Mouse (Mus musculus) kidney, postnatal 4 days (tissue): ENCODE measurements around the gene Adamtsl4.

Experiments used
- DNase-seq, 2 experiments: peaks; one replicate each; pipeline ENCODE4 v3.0.0; 2021; ENCODE audit warnings: mixed read lengths in 2 of 2

Gene Adamtsl4

DNA sequence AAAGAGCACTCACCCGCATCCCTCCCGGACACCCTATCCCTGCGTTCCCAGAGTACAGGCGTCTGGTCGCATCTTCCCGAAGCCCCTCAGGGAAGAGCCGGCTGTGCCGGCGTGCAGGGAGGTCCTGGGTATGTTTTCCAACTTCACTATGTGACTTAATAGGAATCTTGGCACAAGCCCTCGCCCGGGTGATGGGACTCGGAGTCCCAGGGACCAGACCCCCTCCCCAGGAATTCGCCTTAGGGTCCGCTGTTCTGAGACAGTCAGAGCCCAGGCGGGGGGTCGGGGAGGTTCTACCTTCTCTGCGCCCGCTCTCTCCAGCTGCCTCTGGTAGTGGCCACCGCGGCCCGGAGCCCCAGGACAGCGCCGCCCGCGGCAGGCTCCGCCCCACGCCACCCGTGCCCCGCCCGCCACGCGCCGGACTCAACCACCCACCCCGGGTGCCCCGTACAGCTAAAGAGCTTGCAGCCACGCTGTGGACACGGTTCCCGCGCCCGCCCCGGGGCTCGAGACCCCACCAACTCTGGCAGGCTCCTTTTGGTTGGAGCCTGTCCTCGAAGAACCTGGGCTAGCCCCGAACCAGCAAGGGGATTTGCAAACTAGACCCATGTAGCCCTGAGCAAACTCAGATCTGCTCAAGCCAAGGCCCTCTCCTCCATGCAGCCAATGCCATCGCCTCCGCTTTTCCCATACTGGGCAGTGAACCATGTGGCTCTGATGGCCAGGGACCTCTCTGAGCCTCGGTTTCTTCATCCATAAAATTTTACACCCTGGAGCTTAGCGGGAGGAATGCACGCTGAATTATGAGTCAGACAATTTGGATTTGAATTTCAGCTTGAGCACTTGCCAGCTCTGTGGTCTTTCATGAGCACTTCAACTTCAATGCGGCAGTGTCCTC is at the start of gene Adamtsl4:
TSS of gene Adamtsl4 (minus strand) at position 394 of the 898 bp plus-strand sequence.
- peak; percentile 75 to 84 for DNase-seq

DNA sequence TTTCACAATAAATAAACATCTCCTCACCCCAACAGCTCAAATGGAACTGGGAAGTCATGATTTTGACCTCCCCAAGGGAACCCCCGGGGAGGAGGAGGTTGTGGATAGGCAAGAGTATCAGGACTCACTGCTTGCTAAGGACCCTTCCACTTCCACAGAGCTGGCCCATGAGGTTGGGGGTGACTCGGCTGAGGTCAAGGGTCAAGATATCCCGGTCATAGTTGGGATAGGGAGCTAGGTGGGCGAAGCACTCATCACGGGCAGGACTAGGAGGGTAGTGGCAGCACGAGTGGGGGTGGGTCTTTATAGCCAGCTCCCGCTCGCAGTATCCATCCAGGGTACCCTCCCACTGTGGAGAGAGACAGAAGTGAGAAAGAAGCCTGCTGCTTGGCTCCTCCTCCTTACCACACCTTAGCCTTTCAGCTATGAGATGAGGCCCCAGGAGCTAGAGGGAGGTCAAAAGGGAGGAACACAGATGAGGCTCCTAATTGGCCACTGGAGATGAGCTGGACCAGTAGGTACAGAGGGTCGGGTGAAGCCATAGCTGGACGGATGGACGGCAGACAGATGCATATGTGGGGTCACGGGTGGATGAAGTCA is 47.5 kb upstream of the Adamtsl4 start:
- no peak for DNase-seq

DNA sequence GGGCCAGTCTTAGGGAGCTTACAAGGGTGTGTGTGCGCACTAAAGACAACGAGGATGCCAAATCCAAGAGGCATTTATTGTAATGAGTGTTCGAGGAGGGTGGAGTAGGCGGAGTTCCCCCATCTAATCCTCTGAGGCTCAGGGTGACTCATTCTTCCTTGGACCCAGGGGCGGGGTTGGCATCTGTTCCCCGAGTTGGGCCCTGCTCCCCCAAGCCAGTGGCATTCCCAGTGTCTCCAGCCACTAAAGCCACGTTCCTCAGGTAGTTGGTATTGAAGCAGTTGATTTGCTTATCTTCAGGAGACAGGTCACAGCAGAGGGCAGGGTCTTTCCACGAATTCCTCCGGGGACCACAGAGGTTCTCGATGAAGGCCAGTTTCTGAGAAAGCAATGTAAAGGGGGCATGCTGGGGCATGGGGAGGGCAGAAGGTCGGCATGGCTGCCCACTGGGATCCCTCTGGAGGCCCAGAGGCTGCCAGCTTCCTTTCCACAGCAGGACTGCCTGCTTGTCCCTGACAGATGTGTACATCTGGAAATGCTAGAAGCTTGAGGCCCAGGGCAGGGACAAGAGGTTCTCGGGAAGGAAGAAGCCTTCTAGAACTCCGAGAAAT is 46.5 kb upstream of the Adamtsl4 start:
- DNase-seq = no peak

DNA sequence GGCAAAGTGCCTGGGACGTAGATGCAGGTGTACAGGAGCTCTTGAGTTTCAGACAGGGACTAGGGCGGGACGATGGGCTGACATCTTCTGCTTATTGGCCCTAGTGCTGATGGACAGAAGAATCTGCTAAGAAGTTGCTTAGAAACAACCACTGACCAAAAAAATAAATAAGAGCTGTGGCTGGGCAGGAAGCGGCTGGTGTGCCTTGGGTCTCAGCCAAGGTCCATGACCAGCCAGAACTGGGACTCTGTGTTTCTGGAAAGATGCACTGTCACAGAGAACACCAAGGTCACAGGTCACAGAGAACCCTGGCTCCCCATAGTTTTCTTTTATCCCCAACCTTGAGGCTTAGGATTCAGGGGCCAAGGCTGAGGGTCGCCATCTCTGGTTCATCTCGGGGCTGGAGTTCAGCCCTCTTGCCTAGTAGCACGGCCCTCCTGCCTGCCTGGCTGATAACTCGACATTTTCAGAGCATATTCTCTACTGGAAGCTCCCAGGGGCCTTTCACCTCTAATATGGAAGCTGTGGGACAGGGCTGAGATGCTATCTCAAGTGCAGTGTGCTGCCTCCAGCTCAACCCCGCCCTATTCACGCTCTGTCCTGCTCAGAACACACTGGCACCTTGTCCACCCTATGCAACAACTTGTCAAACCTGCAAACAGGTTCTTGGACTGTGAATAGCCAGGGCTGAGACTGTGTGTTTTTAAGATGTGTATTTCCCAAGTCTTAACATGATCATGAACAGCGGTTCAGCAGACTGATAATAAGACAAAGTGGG is 45.2 kb upstream of the Adamtsl4 start:
- peak in 1 of 2 experiments; percentile 39 for DNase-seq

DNA sequence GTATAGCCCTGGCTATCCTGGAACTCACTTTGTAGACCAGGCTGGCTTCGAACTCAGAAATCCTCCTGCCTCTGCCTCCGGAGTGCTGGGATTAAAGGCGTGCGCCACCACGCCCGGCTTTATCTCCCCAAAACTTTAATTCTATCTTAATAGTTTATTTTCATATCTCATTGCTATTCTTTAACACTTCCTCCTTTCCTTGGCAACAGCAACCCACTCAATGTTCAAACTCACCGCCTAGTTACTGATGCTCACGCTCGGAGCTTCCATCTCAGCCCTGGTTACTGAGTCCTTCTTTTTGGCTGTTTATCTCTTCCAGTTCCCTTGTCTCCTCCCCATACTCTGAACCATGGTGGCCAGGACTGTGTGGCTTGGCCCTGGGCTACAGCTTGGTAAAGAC is 44.6 kb upstream of the Adamtsl4 start:
- no peak for DNase-seq

DNA sequence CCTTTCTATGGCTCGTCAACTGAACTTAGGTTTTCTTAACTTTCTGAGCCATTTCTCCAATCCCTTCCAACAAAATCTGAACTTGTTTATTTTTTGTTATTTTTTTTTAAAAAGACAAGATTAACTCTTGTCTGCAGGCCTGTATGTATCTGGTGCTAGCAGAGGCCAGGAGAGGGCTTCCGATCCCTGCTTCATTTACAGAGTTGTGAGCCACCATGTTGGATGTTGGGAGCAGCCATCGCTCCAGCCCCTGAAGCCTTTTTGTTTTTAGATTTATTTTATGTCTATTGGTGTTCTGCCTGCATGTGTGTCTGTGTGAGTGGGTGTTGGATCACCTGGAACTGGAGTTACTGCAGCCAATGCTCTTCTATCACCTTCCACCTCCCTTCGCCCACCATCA is 44.1 kb upstream of the Adamtsl4 start:
- DNase-seq = no peak

DNA sequence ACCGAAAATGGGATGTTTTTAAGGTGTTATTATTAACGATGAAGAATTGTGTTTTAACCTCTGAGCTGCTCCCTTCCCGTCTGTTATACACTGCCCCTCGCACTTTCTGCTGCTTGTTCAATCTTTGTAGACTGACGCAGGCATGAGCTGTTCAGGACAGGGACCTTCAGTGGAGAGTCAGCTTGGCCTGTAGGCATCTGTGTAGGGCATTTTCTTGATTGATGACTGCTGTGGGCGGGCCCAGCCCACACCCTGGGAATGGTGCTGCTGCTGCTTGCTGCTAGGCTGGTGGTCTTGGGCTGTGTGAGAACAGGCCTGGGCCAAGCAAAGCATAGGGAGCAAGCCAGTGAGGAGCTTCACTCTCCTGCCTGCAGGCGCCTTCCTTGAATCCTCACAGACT is 42.7 kb upstream of the Adamtsl4 start:
- no peak for DNase-seq

DNA sequence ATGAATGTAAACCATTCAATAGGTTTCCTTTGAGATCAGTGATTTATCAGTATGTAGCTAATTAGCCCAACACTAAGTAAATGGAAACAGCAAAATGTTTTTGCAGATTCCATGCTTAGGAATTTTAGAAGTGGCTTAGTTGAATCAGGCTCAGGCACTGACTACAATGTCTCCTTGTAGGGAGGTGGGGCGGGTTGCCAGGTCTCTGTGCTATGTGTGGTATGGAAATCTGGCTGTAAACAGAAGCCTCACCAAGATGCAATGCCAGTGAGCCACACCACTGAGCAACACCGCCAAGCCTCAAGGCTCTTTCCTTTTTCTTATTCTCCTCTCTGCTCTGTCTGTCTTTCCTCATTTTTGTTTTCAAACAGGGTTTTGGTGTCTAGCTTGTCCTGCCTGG is 41.2 kb upstream of the Adamtsl4 start:
- no peak for DNase-seq

DNA sequence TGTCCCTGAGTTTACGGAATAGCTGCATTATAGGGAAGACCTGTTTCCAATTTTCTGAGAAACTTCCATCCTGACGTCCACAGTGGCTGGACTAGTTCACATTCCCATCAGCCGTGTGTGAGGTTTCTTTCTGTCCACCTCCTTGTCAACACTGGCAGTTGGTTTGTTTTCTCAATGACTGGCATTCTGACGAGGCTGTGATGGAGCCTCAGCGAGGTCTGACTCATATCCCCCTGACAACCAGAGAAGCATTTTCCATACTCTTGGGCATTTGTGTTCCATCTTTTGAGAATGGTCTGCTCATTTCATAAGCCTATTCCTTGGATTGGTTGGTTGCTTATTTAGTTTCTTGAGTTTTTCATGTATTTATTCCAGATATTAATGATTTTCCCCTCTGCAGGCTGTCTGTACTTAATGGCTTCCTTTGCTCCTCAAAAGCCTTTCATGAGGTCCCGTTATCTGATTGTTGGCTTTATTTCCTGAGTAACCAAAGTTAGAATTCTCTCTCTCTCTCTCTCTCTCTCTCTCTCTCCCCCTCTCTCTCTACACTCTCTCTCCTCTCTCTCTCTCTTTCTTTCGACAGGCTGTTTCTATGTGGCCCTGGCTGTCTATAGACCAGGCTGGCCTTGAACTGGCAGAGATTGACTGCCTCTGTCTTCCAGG is 39.1 kb upstream of the Adamtsl4 start:
- no peak for DNase-seq

DNA sequence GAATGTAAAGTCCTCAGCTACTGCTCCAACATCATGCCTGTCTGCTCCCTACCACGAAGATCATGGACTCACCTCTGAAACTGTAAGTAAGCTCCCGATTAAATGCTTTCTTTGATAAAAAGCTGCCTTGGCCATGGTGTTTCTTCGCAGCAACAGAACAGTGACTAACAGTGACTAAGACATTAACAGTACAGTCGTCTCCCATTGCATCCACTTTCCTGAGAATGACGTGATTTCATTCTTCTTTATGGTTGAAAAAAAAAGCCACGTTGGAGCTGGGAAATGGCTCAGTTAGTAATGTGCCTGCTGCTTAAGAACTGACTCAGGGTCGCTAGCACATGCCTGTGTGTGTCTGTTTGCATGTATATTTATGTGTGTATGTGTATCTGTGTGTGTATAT is 38.1 kb upstream of the Adamtsl4 start:
- DNase-seq = no peak

DNA sequence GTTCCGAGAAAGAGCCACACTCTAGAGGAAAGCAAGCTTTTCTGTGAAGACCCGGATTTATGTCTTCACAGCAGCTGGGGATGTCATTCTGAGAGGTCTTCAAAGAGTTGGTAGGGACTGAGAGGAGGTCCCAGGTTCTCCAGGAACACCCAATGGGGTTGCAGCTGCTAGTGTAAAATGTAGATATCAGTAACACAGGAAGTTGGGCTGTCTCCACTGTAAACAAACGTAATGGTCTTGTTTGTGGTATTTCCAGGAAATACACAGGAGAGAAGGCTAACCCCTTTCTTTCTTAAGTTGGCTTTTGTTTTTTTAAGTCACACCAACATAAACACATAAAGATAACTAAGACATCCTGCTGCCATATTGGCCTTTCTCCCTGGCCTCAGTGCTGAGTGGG is 34.7 kb upstream of the Adamtsl4 start:
- DNase-seq = no peak

DNA sequence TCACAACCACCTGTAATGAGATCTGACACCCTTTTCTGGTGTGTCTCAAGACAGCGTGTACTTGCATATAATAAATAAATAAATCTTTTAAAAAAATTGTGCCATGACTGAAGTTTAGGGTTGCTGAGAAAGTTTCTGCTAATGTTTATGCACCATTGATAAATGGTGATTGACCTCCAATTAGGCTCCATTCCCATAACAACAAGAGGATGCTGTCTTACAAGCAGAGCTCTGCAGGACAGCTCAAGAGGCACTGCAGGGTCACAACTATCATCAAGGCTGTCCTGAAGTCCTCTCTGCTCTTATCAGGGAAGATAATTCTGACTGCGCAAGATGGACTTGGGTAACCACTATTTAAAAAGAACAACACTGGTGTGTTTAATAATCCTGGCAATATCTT is 30.4 kb upstream of the Adamtsl4 start:
- DNase-seq = no peak

DNA sequence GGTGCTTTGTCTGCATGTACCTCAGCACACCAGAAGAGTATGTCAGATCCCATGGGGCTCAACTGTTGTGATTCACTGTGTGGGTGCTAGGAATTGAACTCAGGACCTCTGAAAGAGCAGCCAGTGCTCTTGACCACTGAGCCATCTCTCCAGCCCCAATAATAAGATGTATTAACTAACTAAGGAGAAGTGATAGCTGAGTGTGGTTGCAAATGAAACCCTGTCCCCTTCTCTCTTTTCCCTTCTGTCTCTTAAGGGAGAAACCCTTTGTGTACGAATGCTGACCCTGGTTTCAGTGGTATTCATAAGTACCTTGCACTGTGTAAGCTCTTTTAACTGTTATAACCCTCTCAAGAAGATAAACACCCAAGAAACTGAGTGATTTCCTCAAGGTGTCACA is 28.4 kb upstream of the Adamtsl4 start:
- no peak for DNase-seq

DNA sequence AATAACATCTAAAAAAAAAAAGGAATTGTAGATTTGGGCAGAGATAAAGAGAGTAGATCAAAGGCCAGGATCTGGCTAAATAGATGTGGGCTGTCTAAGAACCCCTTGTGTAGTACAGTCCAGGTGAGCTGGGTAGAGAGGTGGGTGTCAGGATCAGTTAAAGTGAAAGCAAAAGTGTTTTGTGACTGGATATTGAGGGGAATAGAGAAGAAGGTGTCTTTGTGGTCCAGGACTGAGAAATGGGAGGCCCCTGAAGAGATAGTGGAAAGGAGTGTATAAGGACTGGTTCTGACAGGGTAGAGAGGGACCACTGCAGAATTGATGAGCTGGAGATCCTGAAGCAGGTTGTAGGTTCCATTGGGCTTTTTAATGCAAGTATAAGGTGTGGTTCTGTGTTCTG is 22.2 kb upstream of the Adamtsl4 start:
- DNase-seq = no peak

DNA sequence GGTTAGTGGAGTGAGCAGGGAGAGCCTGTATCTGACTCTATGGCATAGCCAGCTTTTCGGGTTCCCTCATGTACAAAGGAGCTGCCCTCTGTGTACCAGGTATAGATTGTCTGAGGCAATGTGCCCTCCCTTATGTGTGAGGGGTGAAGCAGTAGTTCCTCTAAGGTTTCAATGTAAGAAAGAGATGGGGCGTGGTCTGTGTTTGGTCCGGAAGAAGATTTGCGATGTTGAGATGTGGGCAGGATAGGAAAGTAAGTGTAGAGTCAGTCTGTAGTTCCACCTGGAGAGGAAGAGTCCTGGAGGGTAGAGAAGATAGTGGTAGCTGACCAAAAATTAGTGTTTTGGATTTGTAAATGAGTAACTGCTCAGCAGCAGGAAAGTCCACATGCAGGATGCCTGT is 21.3 kb upstream of the Adamtsl4 start:
- no peak for DNase-seq

DNA sequence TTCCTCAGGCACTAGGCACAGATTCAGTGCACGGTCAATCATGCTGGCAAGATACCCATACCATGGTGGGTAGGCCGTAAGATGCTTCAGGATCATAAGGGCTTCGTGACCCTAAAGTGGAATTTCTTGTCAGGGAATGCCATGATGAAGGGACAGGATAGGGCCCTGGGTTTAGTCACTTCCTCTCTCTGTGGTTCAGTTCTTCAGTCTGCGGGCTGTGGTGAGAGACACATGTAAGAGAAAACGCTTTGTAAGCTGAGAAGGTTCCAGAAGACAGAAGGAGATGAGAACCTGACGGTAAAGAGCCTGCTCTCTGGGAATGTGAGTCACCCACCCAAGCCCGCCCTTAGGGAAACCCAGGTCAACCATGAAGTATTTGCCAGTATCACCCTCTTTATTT is 19.8 kb upstream of the Adamtsl4 start:
- DNase-seq = no peak

DNA sequence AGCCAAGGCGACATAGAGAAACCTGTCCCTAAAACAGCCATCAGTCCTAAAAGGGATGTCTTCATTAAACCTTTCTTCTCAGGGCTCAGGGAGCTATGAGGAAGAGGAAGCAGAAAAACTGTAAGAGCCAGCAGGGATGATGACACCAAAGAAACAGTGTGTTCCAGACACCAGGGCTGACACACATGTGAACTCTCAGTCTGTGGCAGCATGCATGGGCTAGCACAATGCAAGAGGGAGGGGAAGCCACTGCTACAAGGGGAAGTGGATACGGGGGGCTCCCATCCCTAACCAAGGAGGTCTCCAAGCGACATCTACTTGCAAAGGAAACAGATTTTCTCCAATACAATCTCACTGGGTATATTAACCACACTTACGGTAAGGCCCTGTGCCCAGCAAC is 18.6 kb upstream of the Adamtsl4 start:
- DNase-seq = no peak

DNA sequence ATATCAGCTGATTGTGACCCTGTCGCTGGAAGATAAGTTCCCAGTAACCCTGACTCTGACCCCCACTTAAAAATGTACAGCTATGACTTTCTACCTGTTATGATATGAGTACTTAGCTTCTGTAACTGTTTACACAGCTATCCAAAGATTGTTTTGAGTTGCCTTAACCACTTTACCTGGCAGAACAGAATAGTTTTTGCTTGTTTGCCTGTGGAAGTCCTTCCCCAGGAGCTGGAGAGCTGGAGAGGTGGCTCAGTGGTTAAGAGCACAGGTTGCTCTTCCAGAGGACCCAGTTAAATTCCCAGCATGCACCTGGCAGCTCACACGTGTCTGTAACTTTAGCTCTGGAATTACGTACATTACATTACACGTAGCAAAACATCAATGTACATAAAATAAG is 16.9 kb upstream of the Adamtsl4 start:
- DNase-seq = no peak

DNA sequence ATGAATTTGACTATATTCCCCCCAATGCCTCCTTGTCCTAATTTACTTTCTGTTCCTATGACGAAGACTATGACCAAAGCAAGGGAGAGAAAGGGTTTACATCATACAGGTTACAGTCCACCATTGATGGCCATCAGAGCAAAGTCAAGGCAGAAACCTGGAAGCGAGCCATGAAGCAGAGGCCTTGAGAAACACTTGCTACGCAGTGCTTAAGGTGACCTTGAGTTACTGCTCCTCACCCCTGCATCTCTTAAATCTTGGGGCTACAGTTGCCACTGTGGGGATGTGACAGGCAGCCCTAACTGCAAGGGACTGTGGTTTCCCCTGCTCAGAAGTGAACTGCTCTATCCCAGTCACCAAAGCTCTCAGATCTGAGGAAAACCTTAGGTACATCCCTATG is 15.6 kb upstream of the Adamtsl4 start:
- no peak for DNase-seq

DNA sequence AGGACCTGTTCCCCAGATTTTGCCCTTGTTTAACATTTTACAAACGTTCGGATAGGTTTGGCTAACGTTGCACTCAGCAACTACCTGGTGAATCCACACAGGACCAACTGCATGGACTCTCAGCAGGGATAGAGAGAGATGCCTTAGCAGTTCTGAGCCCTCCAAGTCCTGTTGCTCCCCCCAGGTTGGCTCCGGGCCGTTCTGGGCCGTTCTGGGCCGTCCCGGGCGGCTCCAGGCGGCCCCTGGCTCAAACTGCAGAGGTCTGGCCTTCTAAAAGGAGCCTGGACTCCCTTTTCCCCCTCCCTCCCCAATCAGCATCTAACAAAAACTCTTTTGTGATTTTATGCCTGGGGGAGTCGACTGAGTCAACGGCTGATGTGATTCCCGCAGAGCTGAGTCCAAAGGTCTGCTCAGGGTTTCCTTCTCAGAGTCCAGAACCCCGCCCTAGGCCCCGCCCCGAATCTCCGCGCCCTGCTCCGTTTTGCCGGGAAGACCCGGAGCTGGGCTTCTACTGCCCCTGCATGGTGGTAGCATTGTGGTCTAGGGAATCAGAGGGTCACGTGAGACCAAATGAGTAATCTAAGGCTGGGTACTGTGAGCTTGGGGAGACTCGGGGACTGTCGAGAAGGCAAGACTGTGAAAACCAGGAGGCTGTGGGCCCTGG is 14.3 kb upstream of the Adamtsl4 start:
- peak; percentile 92 to 95 for DNase-seq

DNA sequence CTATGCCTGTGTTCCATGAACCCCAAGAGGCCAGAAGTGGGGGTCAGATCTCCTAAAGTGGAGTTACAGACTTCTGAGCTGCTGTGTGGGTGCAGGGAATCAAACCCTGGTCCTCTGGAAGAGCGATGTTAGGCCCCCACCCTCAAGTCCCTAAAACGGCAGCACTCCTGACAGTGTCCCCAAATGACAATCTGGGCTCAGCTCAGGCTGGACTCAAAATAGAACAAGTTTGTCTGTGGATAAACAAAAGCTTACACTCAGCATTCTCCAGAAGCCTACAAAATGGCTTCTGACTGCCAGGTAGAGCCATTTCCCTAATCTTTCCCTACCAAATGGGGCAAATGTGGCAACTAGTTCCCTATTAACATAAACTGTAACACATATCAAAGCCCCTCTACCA is 13.4 kb upstream of the Adamtsl4 start:
- DNase-seq = no peak

DNA sequence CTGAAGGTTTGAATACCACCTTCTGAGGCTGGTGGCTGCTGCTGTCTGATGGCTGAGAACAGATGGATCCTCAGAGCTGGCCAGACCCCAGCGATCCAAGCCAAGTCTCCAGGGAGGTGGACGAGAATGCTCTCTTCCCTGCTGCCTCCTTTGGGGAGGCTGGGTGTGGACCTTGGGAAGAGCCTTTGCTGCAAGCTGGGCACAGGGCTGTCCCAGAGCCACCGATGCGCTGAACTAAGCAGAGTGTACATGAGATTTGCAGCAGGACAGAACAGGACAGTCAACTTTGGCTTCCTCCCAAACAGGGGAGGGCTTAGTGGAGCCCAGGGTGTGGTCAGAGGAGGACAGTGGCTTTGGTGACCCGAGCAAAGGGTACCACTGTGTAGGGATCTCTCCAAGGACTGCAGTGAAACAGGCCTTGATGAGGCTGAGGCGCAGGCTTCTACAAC is 12.5 kb upstream of the Adamtsl4 start:
- DNase-seq = no peak
